In genomic region chr13:77177931-77178330, GRCm38 (mm10) we compare ENCODE assay signal across 21 mouse cellular contexts.
"Had no signal": no experiment of that assay in that cellular context is flagged by ENCODE, and none has a peak within 500 bp of the region (broad histone marks: within the 10 kb centered on the region; RNA-seq: fewer than 3 reads in every experiment).

No protein-coding gene starts in this region.

- H3K27me3 ChIP-seq: limb, embryonic 13.5 days; liver, embryonic 15.5 days; midbrain, embryonic 12.5 days; midbrain, embryonic 15.5 days; neural tube, embryonic 12.5 days; neural tube, embryonic 15.5 days had no signal

- H3K9me3 ChIP-seq: limb, embryonic 10.5 days; limb, embryonic 13.5 days; liver, embryonic 15.5 days; midbrain, embryonic 12.5 days; midbrain, embryonic 15.5 days; neural tube, embryonic 12.5 days; neural tube, embryonic 15.5 days had no signal

- ATAC-seq: midbrain, embryonic 15.5 days had no signal

- H3K4me3 ChIP-seq: layer of hippocampus, adult 2 months; limb, embryonic 10.5 days; limb, embryonic 13.5 days; liver, embryonic 15.5 days; midbrain, embryonic 12.5 days; midbrain, embryonic 15.5 days; neural tube, embryonic 12.5 days; neural tube, embryonic 15.5 days had no signal

- H3K27ac ChIP-seq: kidney, postnatal 0 days; layer of hippocampus, adult 2 months; limb, embryonic 10.5 days; limb, embryonic 13.5 days; liver, embryonic 15.5 days; midbrain, embryonic 12.5 days; midbrain, embryonic 15.5 days; neural tube, embryonic 12.5 days; neural tube, embryonic 15.5 days; stomach, postnatal 0 days had no signal

- H3K9ac ChIP-seq: limb, embryonic 13.5 days; liver, embryonic 15.5 days; midbrain, embryonic 12.5 days; midbrain, embryonic 15.5 days; neural tube, embryonic 12.5 days; neural tube, embryonic 15.5 days had no signal

- H3K4me1 ChIP-seq: limb, embryonic 13.5 days; liver, embryonic 15.5 days; midbrain, embryonic 12.5 days; midbrain, embryonic 15.5 days; neural tube, embryonic 12.5 days; neural tube, embryonic 15.5 days had no signal

- H3K4me2 ChIP-seq: limb, embryonic 13.5 days; liver, embryonic 15.5 days; midbrain, embryonic 12.5 days; midbrain, embryonic 15.5 days; neural tube, embryonic 12.5 days; neural tube, embryonic 15.5 days had no signal

- H3K36me3 ChIP-seq: limb, embryonic 10.5 days; limb, embryonic 13.5 days; liver, embryonic 15.5 days; midbrain, embryonic 12.5 days; midbrain, embryonic 15.5 days; neural tube, embryonic 12.5 days had no signal

- DNase-seq: kidney, adult 18-20 months; kidney, postnatal 25 days; layer of hippocampus, adult 9-11 months; liver; lung, adult 2 months; lung, postnatal 14 days; lung, postnatal 4 days; right cerebral cortex, adult 18-20 months; right cerebral cortex, postnatal 14 days; right cerebral cortex, postnatal 4 days; thymus, postnatal 25 days had no signal
